In the genomic region with DNA sequence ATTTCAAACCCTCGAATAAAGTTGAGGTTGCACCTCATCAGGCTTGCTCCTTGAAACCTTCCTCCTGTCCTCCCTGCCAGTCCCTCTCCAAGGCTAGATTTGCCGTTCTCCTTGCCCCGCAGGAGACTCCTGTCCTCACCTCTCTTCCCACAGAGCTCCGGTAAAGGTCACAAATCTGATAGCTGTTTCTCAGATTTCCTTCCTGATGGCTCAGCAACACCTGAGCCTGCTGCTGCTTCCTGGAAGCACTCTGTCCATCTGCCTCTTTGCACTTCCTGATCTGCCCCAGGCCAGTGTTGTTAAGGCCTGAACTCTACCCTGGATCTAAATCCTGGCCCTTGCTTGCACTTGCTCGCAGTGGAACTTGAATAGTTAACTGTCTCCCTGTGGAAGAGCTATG, we compare ENCODE assay signal across 18 mouse cellular contexts. TPM values are rescaled to one million over a fixed set of nuclear protein-coding genes. Genes with fewer than 3 reads are reported as not detected.
DNase-seq lines count a peak whose midpoint lies in the region; ATAC-seq and TF ChIP-seq lines count a peak whose summit lies in the region.
"Had no signal": no experiment of that assay in that cellular context is flagged by ENCODE, and none has a peak within 500 bp of the region (broad histone marks: within the 10 kb centered on the region; RNA-seq: fewer than 3 reads in every experiment).

No protein-coding gene starts in this region.

- no peak for TF ChIP-seq CTCF in gastrocnemius, adult 2 months (IDR thresholded peaks at IDR 0.05)
- no peak for TF ChIP-seq CTCF in liver, adult 2 months (IDR thresholded peaks at IDR 0.05; ENCODE audit: low read depth, low read length)

- 30% methylated on average over 5 of the region's 5 CpGs for WGBS in liver, adult 2 months
- 49% methylated on average over 5 of the region's 5 CpGs for WGBS in neural tube, embryonic 12.5 days

- H3K9me3 ChIP-seq in neural tube, embryonic 12.5 days = no peaks in the 10 kb centered on the region
- H3K9me3 ChIP-seq: embryonic facial prominence, embryonic 15.5 days; G1E; intestine, embryonic 15.5 days had no signal

- no peak for DNase-seq in gastrocnemius, adult 2 months
- DNase-seq in gastrocnemius, adult 8-10 months (ENCODE audit: low spot score in 2 of 2) = no peak
- no peak for DNase-seq in liver, adult 2 months (ENCODE audit: extremely low read depth, low read depth, low spot score)
- DNase-seq in liver = no peak
- DNase-seq in cerebellum, postnatal 25 days = peak; percentile 57
- DNase-seq in thymus, postnatal 25 days = no peak
- DNase-seq: gastrocnemius, postnatal 10 days had no signal

- H3K4me1 ChIP-seq in liver, adult 2 months (ENCODE audit: control insufficient read depth, insufficient read depth, low read length) = peaks cover 9% of the 10 kb centered on the region
- H3K4me1 ChIP-seq in neural tube, embryonic 12.5 days = peaks cover 5% of the 10 kb centered on the region
- H3K4me1 ChIP-seq: intestine, embryonic 15.5 days had no signal

- intact Hi-C loops in gastrocnemius, adult 2 months (cut with DNase I) = no loop called here

- peak overlapping the region; percentile 50; the same call in 1 of the 2 replicates for H3K27ac ChIP-seq in gastrocnemius, adult 2 months
- peak overlapping the region; percentile 49 for H3K27ac ChIP-seq in liver, adult 2 months (replicated peaks; ENCODE audit: insufficient read depth, low read depth, low read length)
- no peak overlapping the region for H3K27ac ChIP-seq in neural tube, embryonic 12.5 days
- H3K27ac ChIP-seq: embryonic facial prominence, embryonic 15.5 days; heart, adult 2 months; intestine, embryonic 15.5 days; layer of hippocampus, adult 2 months; limb, embryonic 13.5 days had no signal

- no peaks in the 10 kb centered on the region for H3K79me2 ChIP-seq in liver, adult 2 months (ENCODE audit: control insufficient read depth, insufficient read depth, low read length)

- H3K9ac ChIP-seq in liver, adult 2 months (ENCODE audit: low read depth, low read length) = no peak overlapping the region
- H3K9ac ChIP-seq in neural tube, embryonic 12.5 days = no peak overlapping the region
- H3K9ac ChIP-seq: embryonic facial prominence, embryonic 15.5 days; intestine, embryonic 15.5 days; limb, embryonic 13.5 days; liver, postnatal 0 days had no signal

- H3K4me2 ChIP-seq in neural tube, embryonic 12.5 days (replicated peaks) = peak overlapping the region; percentile 2; the same call in 1 of the 2 replicates
- H3K4me2 ChIP-seq: embryonic facial prominence, embryonic 15.5 days; intestine, embryonic 15.5 days; limb, embryonic 13.5 days; midbrain, embryonic 11.5 days had no signal

- no peak overlapping the region for H3K4me3 ChIP-seq in gastrocnemius, adult 2 months
- no peak overlapping the region for H3K4me3 ChIP-seq in liver, adult 2 months (ENCODE audit: insufficient read depth, low read depth, low read length)
- no peak overlapping the region for H3K4me3 ChIP-seq in neural tube, embryonic 12.5 days
- H3K4me3 ChIP-seq: embryonic facial prominence, embryonic 15.5 days; heart, adult 2 months; intestine, embryonic 15.5 days; limb, embryonic 13.5 days had no signal

- no peaks in the 10 kb centered on the region for H3K27me3 ChIP-seq in liver, adult 2 months (ENCODE audit: control insufficient read depth, insufficient read depth, low read length)
- peaks cover 19% of the 10 kb centered on the region for H3K27me3 ChIP-seq in neural tube, embryonic 12.5 days (replicated peaks)

- ATAC-seq in neural tube, embryonic 12.5 days (ENCODE audit: low FRiP score, low read depth) = no peak
- ATAC-seq: intestine, embryonic 15.5 days had no signal

- no peak for TF ChIP-seq POLR2A in liver, adult 2 months (IDR thresholded peaks at IDR 0.05; ENCODE audit: extremely low read depth, insufficient read depth, low read length)

- H3K36me3 ChIP-seq in liver, adult 2 months (ENCODE audit: control insufficient read depth, insufficient read depth, low read length) = no peaks in the 10 kb centered on the region
- H3K36me3 ChIP-seq in neural tube, embryonic 12.5 days = no peaks in the 10 kb centered on the region
- H3K36me3 ChIP-seq: embryonic facial prominence, embryonic 15.5 days; G1E; intestine, embryonic 15.5 days; limb, embryonic 13.5 days had no signal

RNA-seq across cellular contexts. Expression of gene Tmem266, which starts 5.8 kb away (rescaled TPM):
- total RNA-seq in gastrocnemius, adult 2 months (2021) = 1 to 10 TPM in 1 of 2 experiments, under 1 TPM in 1; 0.84 to 3.6 TPM
- 10 to 100 TPM in 1 of 4 experiments, 1 to 10 TPM in 3; 2.8 to 15.8 (median 5.1) TPM for total RNA-seq in gastrocnemius, adult 8-10 months (2022)
- total RNA-seq in liver, adult 2 months (2014; rRNA removed) = 1.5 TPM in 2 replicates
- polyA plus RNA-seq in liver, adult 2 months (2012; rRNA removed) = 1.5 and 1.7 TPM in 2 replicates
- polyA plus RNA-seq in neural tube, embryonic 12.5 days (2016; fragmentation: Nextera tagmentation; extraction: Ambion mirVana) = 1.7 and 2.0 TPM in 2 replicates
- polyA plus RNA-seq: forebrain, embryonic 11.5 days; liver, postnatal 0 days; thymus, postnatal 0 days had no signal

RNA-seq across cellular contexts. Expression of gene Nrg4, which starts 5.8 kb away (rescaled TPM):
- 1 to 10 TPM in 1 of 2 experiments, under 1 TPM in 1; 0.59 to 1.0 TPM for total RNA-seq in gastrocnemius, adult 2 months (2021)
- total RNA-seq in gastrocnemius, adult 8-10 months (2022) = 1 to 10 TPM; 1.4 to 5.4 (median 2.3) TPM
- 24.2 and 24.7 TPM in 2 replicates for total RNA-seq in liver, adult 2 months (2014; rRNA removed)
- polyA plus RNA-seq in liver, adult 2 months (2012; rRNA removed) = 4.5 and 5.3 TPM in 2 replicates
- polyA plus RNA-seq in neural tube, embryonic 12.5 days (2016; fragmentation: Nextera tagmentation; extraction: Ambion mirVana) = 1.3 and 1.6 TPM in 2 replicates
- polyA plus RNA-seq: G1E had no signal

Comparison
In these comparisons a context has a peak if more than half of its experiments do, and no peak if none do; other contexts are left out.
1. DNase-seq: peak in cerebellum, postnatal 25 days (2 of 2); none in gastrocnemius, adult 2 months (single experiment), gastrocnemius, adult 8-10 months (0 of 2), liver, adult 2 months (single experiment), liver (single experiment) and thymus, postnatal 25 days (single experiment).